Mouse (Mus musculus): Measurements from ENCODE around the gene Ky. TPM values are rescaled to one million over a fixed set of nuclear protein-coding genes. Genes with fewer than 3 reads are reported as not detected.

Ky gene
- 8.5 and 9.2 TPM in 2 replicates for polyA plus RNA-seq (2015; fragmentation: Nextera tagmentation; extraction: Ambion mirVana)

GRCm38 (mm10) chr9:102505700-102506585 is at the start of gene Ky:
Gene Ky (plus strand): TSS chr9:102505750.

Other genes with a start within 250 kb of the Ky start
- gene Ephb1, start 151.1 kb upstream of the Ky start, polyA plus RNA-seq (2015; fragmentation: Nextera tagmentation; extraction: Ambion mirVana) = 0.52 and 0.60 TPM in 2 replicates
- gene Anapc13, start 120.5 kb downstream of the Ky start, polyA plus RNA-seq (2015; fragmentation: Nextera tagmentation; extraction: Ambion mirVana) = 173 and 182 TPM in 2 replicates
- 38.9 and 41.0 TPM in 2 replicates for gene Cep63, start 120.8 kb downstream of the Ky start, polyA plus RNA-seq (2015; fragmentation: Nextera tagmentation; extraction: Ambion mirVana)
- gene Amotl2, start 210.9 kb downstream of the Ky start, polyA plus RNA-seq (2015; fragmentation: Nextera tagmentation; extraction: Ambion mirVana) = 24.8 and 29.6 TPM in 2 replicates

Data from skeletal muscle tissue, postnatal 0 days (tissue).